Mouse (Mus musculus) megakaryocyte progenitor cell, adult 5-6 weeks (primary cell): ENCODE results near the gene Gm13272. TPM values are rescaled to one million over a fixed set of nuclear protein-coding genes. Genes with fewer than 3 reads are reported as not detected.
"Not testable (repeated sequence)": the region's sequence is repeated elsewhere in the genome, so short reads cannot be mapped to it uniquely, and the experiment has no call there.

Experiments
- ATAC-seq: replicated peaks from 2 replicates; pipeline ENCODE4 v1.8.0; 2016; ENCODE audit warnings: mild to moderate bottlenecking, moderate TSS enrichment, inconsistent platforms; ENCODE audit not compliant: poor library complexity
- total RNA-seq, 2 experiments: library from RNA; stranded (forward) in 1 of 2; stranded (reverse) in 1 of 2; fragments of 157-497, 149-512 nt in 1 of 2; fragments of 200-1000 nt in 1 of 2; gene quantifications; 2 replicates each; pipeline versions ENCODE4 v1.2.3 to v1.2.4; 2015 to 2017

The Gm13272 gene
- total RNA-seq, 2 experiments from 2014 or later, result 0.49 TPM; not detected in 1

DNA sequence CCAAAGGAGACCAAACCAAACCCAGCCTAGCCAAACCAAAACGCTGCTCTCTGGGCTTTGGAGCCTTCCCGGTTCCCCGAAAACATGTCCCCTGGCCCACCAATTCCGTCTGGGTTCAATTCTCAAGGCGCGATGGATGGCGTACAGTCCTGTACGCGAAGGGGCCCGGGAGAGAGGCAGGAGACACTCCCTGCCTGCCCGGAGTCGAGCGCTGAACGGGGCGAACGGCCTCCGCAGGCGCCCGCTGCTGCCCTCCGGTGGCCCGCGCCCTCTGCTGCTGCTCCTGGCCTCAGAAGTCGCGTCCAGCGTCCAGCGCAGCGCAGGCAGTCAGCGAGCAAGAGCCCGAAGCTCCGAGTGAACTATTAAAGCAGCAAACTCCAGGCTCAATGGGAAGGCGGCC is 2.7 kb downstream of the Gm13272 start:
- ATAC-seq, result not testable (repeated sequence)

DNA sequence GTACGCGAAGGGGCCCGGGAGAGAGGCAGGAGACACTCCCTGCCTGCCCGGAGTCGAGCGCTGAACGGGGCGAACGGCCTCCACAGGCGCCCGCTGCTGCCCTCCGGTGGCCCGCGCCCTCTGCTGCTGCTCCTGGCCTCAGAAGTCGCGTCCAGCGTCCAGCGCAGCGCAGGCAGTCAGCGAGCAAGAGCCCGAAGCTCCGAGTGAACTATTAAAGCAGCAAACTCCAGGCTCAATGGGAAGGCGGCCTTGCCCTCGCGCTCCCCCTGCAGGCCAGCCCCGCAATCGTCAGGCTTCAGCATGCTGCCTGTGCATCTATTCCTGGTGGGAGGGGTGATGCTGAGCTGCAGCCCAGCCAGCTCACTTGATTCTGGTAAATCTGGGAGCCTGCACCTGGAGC is 5.8 kb downstream of the Gm13272 start, which contains the start of gene Gm13276:
Gm13276 (plus strand) TSS at position 301 of the 400 bp plus-strand sequence.
- not testable (repeated sequence) for ATAC-seq

DNA sequence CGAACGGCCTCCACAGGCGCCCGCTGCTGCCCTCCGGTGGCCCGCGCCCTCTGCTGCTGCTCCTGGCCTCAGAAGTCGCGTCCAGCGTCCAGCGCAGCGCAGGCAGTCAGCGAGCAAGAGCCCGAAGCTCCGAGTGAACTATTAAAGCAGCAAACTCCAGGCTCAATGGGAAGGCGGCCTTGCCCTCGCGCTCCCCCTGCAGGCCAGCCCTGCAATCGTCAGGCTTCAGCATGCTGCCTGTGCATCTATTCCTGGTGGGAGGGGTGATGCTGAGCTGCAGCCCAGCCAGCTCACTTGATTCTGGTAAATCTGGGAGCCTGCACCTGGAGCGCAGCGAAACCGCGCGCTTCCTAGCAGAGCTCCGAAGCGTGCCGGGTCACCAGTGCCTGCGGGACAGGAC is 8.8 kb downstream of the Gm13272 start, which contains the start of gene Gm13277:
Gm13277 (plus strand) TSS at position 231 of the 400 bp plus-strand sequence.
- not testable (repeated sequence) for ATAC-seq

DNA sequence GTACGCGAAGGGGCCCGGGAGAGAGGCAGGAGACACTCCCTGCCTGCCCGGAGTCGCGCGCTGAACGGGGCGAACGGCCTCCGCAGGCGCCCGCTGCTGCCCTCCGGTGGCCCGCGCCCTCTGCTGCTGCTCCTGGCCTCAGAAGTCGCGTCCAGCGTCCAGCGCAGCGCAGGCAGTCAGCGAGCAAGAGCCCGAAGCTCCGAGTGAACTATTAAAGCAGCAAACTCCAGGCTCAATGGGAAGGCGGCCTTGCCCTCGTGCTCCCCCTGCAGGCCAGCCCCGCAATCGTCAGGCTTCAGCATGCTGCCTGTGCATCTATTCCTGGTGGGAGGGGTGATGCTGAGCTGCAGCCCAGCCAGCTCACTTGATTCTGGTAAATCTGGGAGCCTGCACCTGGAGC is 11.6 kb downstream of the Gm13272 start, which contains the start of gene Gm13278:
Gm13278 (plus strand) TSS at position 301 of the 400 bp plus-strand sequence.
- ATAC-seq, result not testable (repeated sequence)

DNA sequence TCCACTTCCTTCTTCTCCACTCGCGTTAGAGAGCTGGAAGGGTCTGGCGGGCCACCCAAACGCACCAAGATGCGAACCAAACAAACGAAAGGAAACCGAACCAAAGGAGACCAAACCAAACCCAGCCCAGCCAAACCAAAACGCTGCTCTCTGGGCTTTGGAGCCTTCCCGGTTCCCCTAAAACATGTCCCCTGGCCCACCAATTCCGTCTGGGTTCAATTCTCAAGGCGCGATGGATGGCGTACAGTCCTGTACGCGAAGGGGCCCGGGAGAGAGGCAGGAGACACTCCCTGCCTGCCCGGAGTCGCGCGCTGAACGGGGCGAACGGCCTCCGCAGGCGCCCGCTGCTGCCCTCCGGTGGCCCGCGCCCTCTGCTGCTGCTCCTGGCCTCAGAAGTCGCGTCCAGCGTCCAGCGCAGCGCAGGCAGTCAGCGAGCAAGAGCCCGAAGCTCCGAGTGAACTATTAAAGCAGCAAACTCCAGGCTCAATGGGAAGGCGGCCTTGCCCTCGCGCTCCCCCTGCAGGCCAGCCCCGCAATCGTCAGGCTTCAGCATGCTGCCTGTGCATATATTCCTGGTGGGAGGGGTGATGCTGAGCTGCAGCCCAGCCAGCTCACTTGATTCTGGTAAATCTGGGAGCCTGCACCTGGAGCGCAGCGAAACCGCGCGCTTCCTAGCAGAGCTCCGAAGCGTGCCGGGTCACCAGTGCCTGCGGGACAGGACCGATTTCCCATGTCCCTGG is 14.5 kb downstream of the Gm13272 start, which contains the start of gene Gm13275:
Gm13275 (plus strand) TSS at position 552 of the 740 bp plus-strand sequence.
- not testable (repeated sequence) for ATAC-seq

DNA sequence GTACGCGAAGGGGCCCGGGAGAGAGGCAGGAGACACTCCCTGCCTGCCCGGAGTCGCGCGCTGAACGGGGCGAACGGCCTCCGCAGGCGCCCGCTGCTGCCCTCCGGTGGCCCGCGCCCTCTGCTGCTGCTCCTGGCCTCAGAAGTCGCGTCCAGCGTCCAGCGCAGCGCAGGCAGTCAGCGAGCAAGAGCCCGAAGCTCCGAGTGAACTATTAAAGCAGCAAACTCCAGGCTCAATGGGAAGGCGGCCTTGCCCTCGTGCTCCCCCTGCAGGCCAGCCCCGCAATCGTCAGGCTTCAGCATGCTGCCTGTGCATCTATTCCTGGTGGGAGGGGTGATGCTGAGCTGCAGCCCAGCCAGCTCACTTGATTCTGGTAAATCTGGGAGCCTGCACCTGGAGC is 17.4 kb downstream of the Gm13272 start, which contains the start of gene Gm13279:
Gm13279 (plus strand) TSS at position 301 of the 400 bp plus-strand sequence.
- not testable (repeated sequence) for ATAC-seq

DNA sequence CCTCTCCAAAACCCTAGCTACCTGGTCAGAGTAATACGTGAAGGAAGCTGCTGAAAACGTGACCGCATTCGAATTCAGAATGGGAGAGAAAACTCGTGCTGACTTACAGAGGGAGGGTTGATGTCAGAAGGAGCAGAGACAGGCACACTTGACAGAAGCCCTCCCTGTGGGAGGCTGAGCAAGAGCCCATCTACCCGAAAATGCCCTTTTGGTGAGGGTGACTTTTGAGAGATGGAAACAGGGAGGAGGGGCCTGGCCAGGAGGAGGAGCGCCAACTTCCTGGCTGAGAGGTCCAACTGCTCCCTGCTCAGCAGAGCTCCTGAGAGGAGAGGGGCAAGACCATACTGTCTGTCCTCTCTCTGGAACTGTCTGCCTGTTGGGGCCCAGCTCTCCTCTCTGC is 19.7 kb downstream of the Gm13272 start, which contains the start of gene Gm13285:
Gm13285 (plus strand) TSS at position 301 of the 400 bp plus-strand sequence.
- not testable (repeated sequence) for ATAC-seq

DNA sequence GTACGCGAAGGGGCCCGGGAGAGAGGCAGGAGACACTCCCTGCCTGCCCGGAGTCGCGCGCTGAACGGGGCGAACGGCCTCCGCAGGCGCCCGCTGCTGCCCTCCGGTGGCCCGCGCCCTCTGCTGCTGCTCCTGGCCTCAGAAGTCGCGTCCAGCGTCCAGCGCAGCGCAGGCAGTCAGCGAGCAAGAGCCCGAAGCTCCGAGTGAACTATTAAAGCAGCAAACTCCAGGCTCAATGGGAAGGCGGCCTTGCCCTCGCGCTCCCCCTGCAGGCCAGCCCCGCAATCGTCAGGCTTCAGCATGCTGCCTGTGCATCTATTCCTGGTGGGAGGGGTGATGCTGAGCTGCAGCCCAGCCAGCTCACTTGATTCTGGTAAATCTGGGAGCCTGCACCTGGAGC is 23.3 kb downstream of the Gm13272 start, which contains the start of gene Gm13287:
Gm13287 (plus strand) TSS at position 301 of the 400 bp plus-strand sequence.
- ATAC-seq, result not testable (repeated sequence)

DNA sequence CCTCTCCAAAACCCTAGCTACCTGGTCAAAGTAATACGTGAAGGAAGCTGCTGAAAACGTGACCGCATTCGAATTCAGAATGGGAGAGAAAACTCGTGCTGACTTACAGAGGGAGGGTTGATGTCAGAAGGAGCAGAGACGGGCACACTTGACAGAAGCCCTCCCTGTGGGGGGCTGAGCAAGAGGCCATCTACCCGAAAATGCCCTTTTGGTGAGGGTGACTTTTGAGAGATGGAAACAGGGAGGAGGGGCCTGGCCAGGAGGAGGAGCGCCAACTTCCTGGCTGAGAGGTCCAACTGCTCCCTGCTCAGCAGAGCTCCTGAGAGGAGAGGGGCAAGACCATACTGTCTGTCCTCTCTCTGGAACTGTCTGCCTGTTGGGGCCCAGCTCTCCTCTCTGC is 25.6 kb downstream of the Gm13272 start, which contains the start of gene Gm13288:
Gm13288 (plus strand) TSS at position 301 of the 400 bp plus-strand sequence.
- not testable (repeated sequence) for ATAC-seq

DNA sequence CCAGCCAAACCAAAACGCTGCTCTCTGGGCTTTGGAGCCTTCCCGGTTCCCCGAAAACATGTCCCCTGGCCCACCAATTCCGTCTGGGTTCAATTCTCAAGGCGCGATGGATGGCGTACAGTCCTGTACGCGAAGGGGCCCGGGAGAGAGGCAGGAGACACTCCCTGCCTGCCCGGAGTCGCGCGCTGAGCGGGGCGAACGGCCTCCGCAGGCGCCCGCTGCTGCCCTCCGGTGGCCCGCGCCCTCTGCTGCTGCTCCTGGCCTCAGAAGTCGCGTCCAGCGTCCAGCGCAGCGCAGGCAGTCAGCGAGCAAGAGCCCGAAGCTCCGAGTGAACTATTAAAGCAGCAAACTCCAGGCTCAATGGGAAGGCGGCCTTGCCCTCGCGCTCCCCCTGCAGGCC is 26.1 kb downstream of the Gm13272 start:
- ATAC-seq, result not testable (repeated sequence)

DNA sequence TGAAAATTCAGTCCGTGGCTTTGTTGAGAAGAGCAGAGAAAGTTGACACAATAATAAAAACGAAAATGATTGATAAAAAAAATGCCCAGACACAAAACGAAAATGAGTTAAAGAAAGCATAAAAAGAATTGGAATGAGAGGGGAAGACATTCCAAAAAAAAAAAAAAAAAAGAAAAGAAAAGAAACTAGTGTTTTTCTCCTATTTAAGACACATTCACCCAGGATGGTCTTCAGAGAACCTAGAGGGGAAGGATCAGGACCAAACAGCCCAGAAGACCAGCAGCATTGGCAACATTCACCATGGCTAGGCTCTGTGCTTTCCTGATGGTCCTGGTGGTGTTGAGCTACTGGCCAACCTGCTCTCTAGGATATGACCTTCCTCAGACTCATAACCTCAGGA is 36.3 kb downstream of the Gm13272 start, which contains the start of gene Ifna7:
Ifna7 (plus strand) TSS at position 301 of the 400 bp plus-strand sequence.
- no peak for ATAC-seq

DNA sequence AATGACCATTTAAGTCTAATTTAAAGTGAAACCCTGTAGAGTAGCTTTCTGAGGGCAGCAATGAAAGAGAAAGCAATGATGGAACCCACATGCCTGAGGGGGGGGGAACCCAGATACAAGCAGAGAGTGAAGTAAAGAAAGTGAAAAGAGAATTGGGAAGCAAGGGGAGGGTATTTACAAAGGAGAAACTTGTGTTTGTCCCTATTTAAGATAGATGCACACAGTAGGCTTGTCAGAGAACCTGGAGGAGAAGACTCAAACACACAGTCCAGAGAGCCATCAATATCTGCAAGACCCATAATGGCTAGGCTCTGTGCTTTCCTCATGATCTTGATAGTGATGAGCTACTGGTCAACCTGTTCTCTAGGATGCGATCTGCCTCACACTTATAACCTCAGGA is 40.0 kb downstream of the Gm13272 start, which contains the start of gene Ifna11:
Ifna11 (plus strand) TSS at position 301 of the 400 bp plus-strand sequence.
- ATAC-seq, result no peak

DNA sequence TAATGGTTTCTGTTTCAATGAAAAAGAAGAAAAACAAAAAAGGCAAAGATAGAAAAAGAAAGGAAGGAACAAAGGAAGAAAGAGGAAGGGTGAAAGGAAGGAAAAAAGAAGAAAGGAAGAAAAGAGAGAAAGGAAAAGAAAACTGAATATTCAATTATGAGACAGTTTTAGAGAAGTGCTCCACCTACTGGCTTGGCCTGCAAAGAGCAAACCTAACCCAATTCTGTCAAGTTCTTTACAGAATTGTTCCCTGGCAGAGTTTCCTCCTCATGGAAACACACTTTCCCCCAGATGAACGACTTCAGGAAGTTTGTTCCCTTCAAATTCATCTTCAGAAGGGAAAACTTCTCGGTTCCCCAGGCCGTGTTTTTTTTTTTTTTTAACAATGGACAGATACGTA is 43.3 kb downstream of the Gm13272 start:
- peak; percentile 66 for ATAC-seq

DNA sequence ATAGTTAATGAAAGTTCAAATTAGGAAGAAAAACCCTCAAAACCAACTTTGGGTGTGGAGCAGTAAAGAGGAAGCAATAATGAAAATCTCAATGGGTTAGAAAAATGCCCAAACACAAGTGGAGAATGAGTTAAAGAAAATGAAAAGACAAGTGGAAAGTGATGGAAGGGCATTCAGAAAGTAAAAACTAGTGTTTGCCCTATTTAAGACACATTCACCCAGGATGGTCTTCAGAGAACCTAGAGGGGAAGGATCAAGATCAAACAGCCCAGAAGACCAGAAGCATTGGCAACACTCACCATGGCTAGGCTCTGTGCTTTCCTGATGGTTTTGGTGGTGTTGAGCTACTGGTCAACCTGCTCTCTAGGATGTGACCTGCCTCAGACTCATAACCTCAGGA is 47.5 kb downstream of the Gm13272 start, which contains the start of gene Ifna6:
Ifna6 (plus strand) TSS at position 301 of the 400 bp plus-strand sequence.
- ATAC-seq, result not testable (repeated sequence)

Other genes with a start within 250 kb of the Gm13272 start
Only the 30 nearest of the 31 such genes appear.
- gene Ifna14, start 208.1 kb upstream of the Gm13272 start, total RNA-seq (2015), result not detected in 2 replicates
- not detected in 2 replicates for gene Ifna14, start 208.1 kb upstream of the Gm13272 start, total RNA-seq (2017)
- not detected in 2 replicates for gene Ifna9, start 187.5 kb upstream of the Gm13272 start, total RNA-seq (2015)
- gene Ifna9, start 187.5 kb upstream of the Gm13272 start, total RNA-seq (2017), result not detected in 2 replicates
- gene Ifna12, start 176.5 kb upstream of the Gm13272 start, total RNA-seq (2015), result not detected in 2 replicates
- not detected in 2 replicates for gene Ifna12, start 176.5 kb upstream of the Gm13272 start, total RNA-seq (2017)
- not detected in 2 replicates for gene C87499, start 145.4 kb upstream of the Gm13272 start, total RNA-seq (2015)
- gene C87499, start 145.4 kb upstream of the Gm13272 start, total RNA-seq (2017), result not detected in 2 replicates
- not detected in 2 replicates for gene Ifna13, start 135.4 kb upstream of the Gm13272 start, total RNA-seq (2015)
- gene Ifna13, start 135.4 kb upstream of the Gm13272 start, total RNA-seq (2017), result 0.20 and 0.29 TPM in 2 replicates
- gene Ifna16, start 102.9 kb upstream of the Gm13272 start, total RNA-seq (2015), result not detected in 2 replicates
- gene Ifna16, start 102.9 kb upstream of the Gm13272 start, total RNA-seq (2017), result not detected in 2 replicates
- gene Ifna2, start 95.9 kb upstream of the Gm13272 start, total RNA-seq (2015), result not detected in 2 replicates
- not detected in 2 replicates for gene Ifna2, start 95.9 kb upstream of the Gm13272 start, total RNA-seq (2017)
- gene Ifnab, start 88.5 kb upstream of the Gm13272 start, total RNA-seq (2015), result not detected in 2 replicates
- not detected in 2 replicates for gene Ifnab, start 88.5 kb upstream of the Gm13272 start, total RNA-seq (2017)
- gene Gm26566, start 58.0 kb upstream of the Gm13272 start, total RNA-seq (2015), result 0.56 TPM in 1 of 2 replicates, not detected in the other
- gene Gm26566, start 58.0 kb upstream of the Gm13272 start, total RNA-seq (2017), result 1.2 and 1.5 TPM in 2 replicates
- 48.8 and 49.8 TPM in 2 replicates for gene Klhl9, start 57.4 kb upstream of the Gm13272 start, total RNA-seq (2015)
- gene Klhl9, start 57.4 kb upstream of the Gm13272 start, total RNA-seq (2017), result 70.2 and 85.6 TPM in 2 replicates
- not detected in 2 replicates for gene Gm13271, start 25.0 kb upstream of the Gm13272 start, total RNA-seq (2015)
- gene Gm13271, start 25.0 kb upstream of the Gm13272 start, total RNA-seq (2017), result not detected in 2 replicates
- not detected in 2 replicates for gene Gm13283, start 19.7 kb upstream of the Gm13272 start, total RNA-seq (2015)
- gene Gm13283, start 19.7 kb upstream of the Gm13272 start, total RNA-seq (2017), result 0.67 and 0.68 TPM in 2 replicates
- gene Gm13290, start 6.0 kb upstream of the Gm13272 start, total RNA-seq (2015), result not detected in 2 replicates
- not detected in 2 replicates for gene Gm13290, start 6.0 kb upstream of the Gm13272 start, total RNA-seq (2017)
- not detected in 2 replicates for gene Gm13289, start 2.9 kb upstream of the Gm13272 start, total RNA-seq (2015)
- gene Gm13289, start 2.9 kb upstream of the Gm13272 start, total RNA-seq (2017), result not detected in 2 replicates
- 0.25 TPM in 1 of 2 replicates, not detected in the other for gene Ifnz, start 2.3 kb downstream of the Gm13272 start, total RNA-seq (2015)
- not detected in 2 replicates for gene Ifnz, start 2.3 kb downstream of the Gm13272 start, total RNA-seq (2017)
- gene Gm13276, start 5.9 kb downstream of the Gm13272 start, total RNA-seq (2015), result not detected in 2 replicates
- gene Gm13276, start 5.9 kb downstream of the Gm13272 start, total RNA-seq (2017), result not detected in 2 replicates
- gene Gm13277, start 8.8 kb downstream of the Gm13272 start, total RNA-seq (2015), result not detected in 2 replicates
- not detected in 2 replicates for gene Gm13277, start 8.8 kb downstream of the Gm13272 start, total RNA-seq (2017)
- gene Gm13278, start 11.7 kb downstream of the Gm13272 start, total RNA-seq (2015), result not detected in 2 replicates
- not detected in 2 replicates for gene Gm13278, start 11.7 kb downstream of the Gm13272 start, total RNA-seq (2017)
- not detected in 2 replicates for gene Gm13275, start 14.6 kb downstream of the Gm13272 start, total RNA-seq (2015)
- gene Gm13275, start 14.6 kb downstream of the Gm13272 start, total RNA-seq (2017), result not detected in 2 replicates
- not detected in 2 replicates for gene Gm13279, start 17.5 kb downstream of the Gm13272 start, total RNA-seq (2015)
- not detected in 2 replicates for gene Gm13279, start 17.5 kb downstream of the Gm13272 start, total RNA-seq (2017)
- not detected in 2 replicates for gene Gm13285, start 19.8 kb downstream of the Gm13272 start, total RNA-seq (2015)
- gene Gm13285, start 19.8 kb downstream of the Gm13272 start, total RNA-seq (2017), result not detected in 2 replicates
- not detected in 2 replicates for gene Gm13287, start 23.4 kb downstream of the Gm13272 start, total RNA-seq (2015)
- not detected in 2 replicates for gene Gm13287, start 23.4 kb downstream of the Gm13272 start, total RNA-seq (2017)
- gene Gm13288, start 25.7 kb downstream of the Gm13272 start, total RNA-seq (2015), result 0.07 TPM in 1 of 2 replicates, not detected in the other
- gene Gm13288, start 25.7 kb downstream of the Gm13272 start, total RNA-seq (2017), result 0.07 and 0.12 TPM in 2 replicates
- gene Ifna7, start 36.4 kb downstream of the Gm13272 start, total RNA-seq (2015), result not detected in 2 replicates
- gene Ifna7, start 36.4 kb downstream of the Gm13272 start, total RNA-seq (2017), result not detected in 2 replicates
- gene Ifna11, start 40.1 kb downstream of the Gm13272 start, total RNA-seq (2015), result not detected in 2 replicates
- not detected in 2 replicates for gene Ifna11, start 40.1 kb downstream of the Gm13272 start, total RNA-seq (2017)
- gene Ifna6, start 47.6 kb downstream of the Gm13272 start, total RNA-seq (2015), result not detected in 2 replicates
- not detected in 2 replicates for gene Ifna6, start 47.6 kb downstream of the Gm13272 start, total RNA-seq (2017)
- not detected in 2 replicates for gene Ifna5, start 55.7 kb downstream of the Gm13272 start, total RNA-seq (2015)
- gene Ifna5, start 55.7 kb downstream of the Gm13272 start, total RNA-seq (2017), result not detected in 2 replicates
- gene Ifna4, start 62.0 kb downstream of the Gm13272 start, total RNA-seq (2015), result not detected in 2 replicates
- gene Ifna4, start 62.0 kb downstream of the Gm13272 start, total RNA-seq (2017), result not detected in 2 replicates
- gene Ifna1, start 70.2 kb downstream of the Gm13272 start, total RNA-seq (2015), result not detected in 2 replicates
- not detected in 2 replicates for gene Ifna1, start 70.2 kb downstream of the Gm13272 start, total RNA-seq (2017)
- gene Ifne, start 100.4 kb downstream of the Gm13272 start, total RNA-seq (2015), result not detected in 2 replicates
- gene Ifne, start 100.4 kb downstream of the Gm13272 start, total RNA-seq (2017), result not detected in 2 replicates